Mouse (Mus musculus): Measurements from ENCODE around the gene Crybg1. TPM values are rescaled to one million over a fixed set of nuclear protein-coding genes. Genes with fewer than 3 reads are reported as not detected.
"Not testable (repeated sequence)": the region's sequence is repeated elsewhere in the genome, so short reads cannot be mapped to it uniquely, and the experiment has no call there.

Crybg1 gene
- polyA plus RNA-seq, 1 experiment from 2014 or later = 0.95 TPM

DNA sequence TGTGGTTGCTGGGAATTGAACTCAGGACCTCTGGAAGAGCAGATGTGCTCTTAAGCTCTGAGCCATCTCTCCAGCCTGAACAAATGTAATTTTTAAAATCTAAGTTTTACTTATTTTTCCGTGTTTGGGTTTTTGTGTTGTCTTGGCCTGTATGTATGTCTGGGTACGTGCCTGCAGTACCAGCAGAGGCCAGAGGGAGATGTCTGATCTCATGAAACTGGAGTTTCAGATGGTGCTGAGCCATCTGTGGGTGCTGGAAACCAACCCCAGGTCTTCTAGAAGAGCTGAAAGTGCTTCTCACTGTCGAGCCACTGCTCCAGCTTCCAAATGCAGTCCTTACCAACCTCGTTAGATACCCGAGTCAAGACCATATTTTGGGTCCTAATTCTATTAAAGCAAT lies 157.4 kb downstream of the Crybg1 start:
- H3K36me3 ChIP-seq = no peaks in the 10 kb centered on the region
- H3K9me3 ChIP-seq = no peaks in the 10 kb centered on the region
- H3K4me2 ChIP-seq (replicated peaks) = no peak overlapping the region
- no peak for ATAC-seq (ENCODE audit: insufficient number of reproducible peaks, insufficient read depth, low FRiP score, low TSS enrichment)
- no peaks in the 10 kb centered on the region for H3K27me3 ChIP-seq
- no peak overlapping the region for H3K4me3 ChIP-seq
- H3K9ac ChIP-seq = no peak overlapping the region
- WGBS = 85% methylated on average over 5 of the region's 5 CpGs
- no peaks in the 10 kb centered on the region for H3K4me1 ChIP-seq
- H3K27ac ChIP-seq = no peak overlapping the region

DNA sequence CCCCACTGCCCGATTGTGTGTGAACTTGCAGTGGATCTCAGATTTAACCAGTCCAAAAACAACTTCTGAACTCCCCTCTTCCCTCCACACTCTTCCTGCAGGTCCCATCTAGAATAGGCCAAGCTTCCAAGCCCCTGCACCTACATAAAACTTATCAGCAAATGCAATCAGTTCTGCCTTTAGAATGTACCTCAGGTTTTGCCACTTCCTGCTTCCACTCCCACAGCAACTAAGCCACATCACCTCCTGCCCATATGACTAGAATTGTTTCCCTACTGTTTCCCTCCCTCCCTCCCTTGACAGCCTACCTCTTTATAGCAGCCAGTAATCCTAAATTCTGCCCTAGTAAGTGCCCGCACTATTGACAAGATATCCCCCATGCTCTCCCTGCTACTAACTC lies 164.8 kb downstream of the Crybg1 start:
- 96% methylated on average over 2 of the region's 2 CpGs for WGBS
- ATAC-seq (ENCODE audit: insufficient number of reproducible peaks, insufficient read depth, low FRiP score, low TSS enrichment) = no peak
- Histone ChIP-seq H3K9ac (no peak overlapping the region), H3K27ac (no peak overlapping the region), H3K4me1 (no peaks in the 10 kb centered on the region), H3K27me3 (no peaks in the 10 kb centered on the region), H3K9me3 (no peaks in the 10 kb centered on the region), H3K4me2 (replicated peaks) (no peak overlapping the region), H3K36me3 (no peaks in the 10 kb centered on the region), H3K4me3 (no peak overlapping the region)

DNA sequence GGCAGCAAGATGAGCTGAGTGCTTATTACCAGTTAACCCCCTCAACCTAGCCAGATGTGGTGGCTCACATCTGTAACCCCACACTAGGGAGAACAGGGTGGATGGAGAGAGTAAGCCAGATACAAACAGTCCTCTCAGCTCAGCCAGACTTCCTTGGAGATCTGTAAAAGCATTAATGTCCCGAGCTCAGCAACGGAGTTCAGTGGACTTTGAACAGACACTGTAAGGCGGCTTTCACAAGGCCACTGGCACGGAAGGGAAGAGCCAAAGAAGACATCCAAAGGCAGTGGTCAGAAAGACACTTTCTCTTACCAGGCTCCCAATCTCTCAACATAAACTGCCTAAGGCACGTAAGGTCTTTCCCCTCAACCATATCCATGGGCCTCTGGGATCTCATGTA lies 165.4 kb downstream of the Crybg1 start:
- Histone ChIP-seq H3K9me3 (no peaks in the 10 kb centered on the region), H3K4me1 (no peaks in the 10 kb centered on the region), H3K4me3 (no peak overlapping the region), H3K9ac (no peak overlapping the region), H3K36me3 (no peaks in the 10 kb centered on the region), H3K27me3 (no peaks in the 10 kb centered on the region), H3K27ac (no peak overlapping the region), H3K4me2 (replicated peaks) (no peak overlapping the region)
- WGBS = 85% methylated on average over 5 of the region's 5 CpGs
- no peak for ATAC-seq (ENCODE audit: insufficient number of reproducible peaks, insufficient read depth, low FRiP score, low TSS enrichment)

DNA sequence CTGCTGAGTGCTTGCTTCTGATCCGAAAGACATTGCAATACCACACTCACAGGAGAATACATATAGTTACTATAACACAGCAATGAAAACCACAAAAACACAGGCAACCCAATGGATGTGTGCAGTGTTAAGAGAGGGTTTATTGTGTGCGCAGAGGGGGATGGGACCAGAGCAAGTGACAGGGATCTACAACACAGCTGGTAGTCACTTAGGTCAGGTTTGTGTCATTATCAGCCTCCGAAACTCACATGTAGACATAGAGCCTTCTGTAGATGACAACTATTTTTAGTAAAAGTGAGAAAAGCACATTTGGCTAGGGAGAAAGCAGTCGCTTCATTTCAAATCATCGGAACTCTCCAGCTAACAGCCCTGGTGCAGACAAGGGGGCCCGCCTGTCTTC lies 166.2 kb downstream of the Crybg1 start:
- no peaks in the 10 kb centered on the region for H3K4me1 ChIP-seq
- 91% methylated on average over 6 of the region's 6 CpGs for WGBS
- H3K9me3 ChIP-seq = no peaks in the 10 kb centered on the region
- no peaks in the 10 kb centered on the region for H3K27me3 ChIP-seq
- no peaks in the 10 kb centered on the region for H3K36me3 ChIP-seq
- no peak overlapping the region for H3K9ac ChIP-seq
- H3K27ac ChIP-seq = no peak overlapping the region
- H3K4me2 ChIP-seq (replicated peaks) = no peak overlapping the region
- no peak overlapping the region for H3K4me3 ChIP-seq
- no peak for ATAC-seq (ENCODE audit: insufficient number of reproducible peaks, insufficient read depth, low FRiP score, low TSS enrichment)

DNA sequence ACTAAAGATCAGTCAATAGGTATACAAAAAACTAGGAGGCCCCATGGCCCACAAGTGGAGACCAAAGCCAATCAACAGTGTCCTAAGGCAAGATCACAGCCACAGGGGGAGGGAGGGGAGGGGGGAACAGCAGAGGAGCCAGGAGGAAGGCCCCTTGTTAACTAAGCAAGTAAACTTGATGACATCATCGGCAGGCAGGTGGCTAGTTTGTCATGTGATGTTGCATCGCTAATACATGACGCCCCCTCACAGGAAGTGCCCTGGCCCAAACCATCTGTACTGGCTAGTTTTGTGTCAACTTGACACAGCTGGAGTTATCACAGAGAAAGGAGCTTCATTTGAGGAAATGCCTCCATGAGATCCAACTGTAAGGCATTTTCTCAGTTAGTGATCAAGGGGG lies 167.9 kb downstream of the Crybg1 start:
- not testable (repeated sequence) for H3K27me3 ChIP-seq; H3K9ac ChIP-seq; H3K4me3 ChIP-seq; ATAC-seq (ENCODE audit: insufficient number of reproducible peaks, insufficient read depth, low FRiP score, low TSS enrichment); H3K4me1 ChIP-seq; H3K9me3 ChIP-seq; H3K36me3 ChIP-seq; H3K27ac ChIP-seq; H3K4me2 ChIP-seq (replicated peaks)
- WGBS = 77% methylated on average over 3 of the region's 3 CpGs

DNA sequence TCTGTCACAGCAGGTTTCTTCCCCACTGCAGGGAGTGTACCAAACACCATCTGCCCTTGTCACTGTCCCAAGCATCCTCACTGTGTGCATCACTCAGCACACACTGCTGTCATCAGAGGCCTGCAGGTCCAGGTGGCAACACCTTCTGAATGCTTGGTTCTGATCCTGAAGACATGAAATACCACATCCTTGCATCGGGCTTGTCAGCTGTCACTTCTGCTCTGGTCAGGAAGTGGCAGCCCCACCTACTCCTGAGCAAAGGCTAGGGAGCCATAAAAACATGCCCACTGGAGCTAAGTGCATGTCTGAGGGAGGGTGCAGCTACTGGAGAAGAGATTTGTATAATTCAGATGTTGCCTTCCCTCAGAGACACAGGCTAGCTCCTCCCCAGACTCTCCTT lies 168.6 kb downstream of the Crybg1 start:
- no peaks in the 10 kb centered on the region for H3K4me1 ChIP-seq
- WGBS = 80% methylated on average over 1 of the region's 1 CpGs
- H3K9ac ChIP-seq = no peak overlapping the region
- H3K27me3 ChIP-seq = no peaks in the 10 kb centered on the region
- no peaks in the 10 kb centered on the region for H3K9me3 ChIP-seq
- H3K36me3 ChIP-seq = no peaks in the 10 kb centered on the region
- no peak for ATAC-seq (ENCODE audit: insufficient number of reproducible peaks, insufficient read depth, low FRiP score, low TSS enrichment)
- no peak overlapping the region for H3K4me2 ChIP-seq (replicated peaks)
- no peak overlapping the region for H3K27ac ChIP-seq
- H3K4me3 ChIP-seq = no peak overlapping the region

DNA sequence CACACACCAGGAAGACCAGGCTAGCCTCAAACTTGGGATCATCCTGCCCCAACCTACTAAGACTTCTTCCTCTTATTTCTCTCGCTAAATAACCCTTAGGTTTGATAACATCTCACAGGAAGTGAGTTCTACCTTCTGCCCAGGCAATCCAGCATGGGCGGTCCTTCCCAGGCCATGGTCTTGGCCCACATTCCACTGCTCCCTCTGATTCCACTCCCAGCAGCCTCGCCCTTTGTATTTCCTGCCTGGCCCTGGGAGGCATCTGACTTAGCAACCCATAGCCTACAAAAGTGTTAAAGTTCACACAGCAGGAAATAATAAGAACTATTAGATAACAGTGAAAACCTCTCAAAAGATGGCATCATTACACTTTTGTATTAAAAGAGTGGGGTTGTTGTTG lies 171.3 kb downstream of the Crybg1 start:
- H3K9me3 ChIP-seq = no peaks in the 10 kb centered on the region
- 54% methylated on average over 3 of the region's 3 CpGs for WGBS
- H3K4me1 ChIP-seq = no peaks in the 10 kb centered on the region

DNA sequence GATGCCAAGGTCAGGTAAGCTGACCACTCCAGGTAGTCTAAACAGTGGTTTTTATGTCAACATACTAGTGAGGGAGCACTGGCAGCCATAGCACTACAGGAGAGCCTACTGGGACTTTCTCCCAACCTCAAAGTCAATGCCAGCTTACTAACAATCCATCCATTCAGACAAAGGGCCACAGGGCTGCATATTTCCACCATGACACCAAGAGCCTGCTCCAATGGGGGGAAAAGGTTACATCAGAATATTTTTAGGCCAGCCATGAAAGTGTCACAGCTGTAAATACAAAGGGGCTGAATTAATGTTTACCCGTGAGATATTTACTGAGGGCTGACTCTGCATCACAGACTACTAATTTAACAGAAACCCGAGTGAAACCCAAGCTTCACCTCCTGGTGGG lies 175.4 kb downstream of the Crybg1 start:
- no peaks in the 10 kb centered on the region for H3K36me3 ChIP-seq
- no peak overlapping the region for H3K4me3 ChIP-seq
- no peaks in the 10 kb centered on the region for H3K27me3 ChIP-seq
- no peak for ATAC-seq (ENCODE audit: insufficient number of reproducible peaks, insufficient read depth, low FRiP score, low TSS enrichment)
- WGBS = 57% methylated on average over 2 of the region's 2 CpGs
- no peak overlapping the region for H3K4me2 ChIP-seq (replicated peaks)
- H3K27ac ChIP-seq = no peak overlapping the region
- no peak overlapping the region for H3K9ac ChIP-seq
- no peaks in the 10 kb centered on the region for H3K4me1 ChIP-seq
- H3K9me3 ChIP-seq = no peaks in the 10 kb centered on the region

More for the DNA sequence above, 171.3 kb downstream of the Crybg1 start:
- no peak for ATAC-seq (ENCODE audit: insufficient number of reproducible peaks, insufficient read depth, low FRiP score, low TSS enrichment)
- Histone ChIP-seq H3K27ac (no peak overlapping the region), H3K9ac (no peak overlapping the region), H3K36me3 (no peaks in the 10 kb centered on the region), H3K4me3 (no peak overlapping the region), H3K27me3 (no peaks in the 10 kb centered on the region), H3K4me2 (replicated peaks) (no peak overlapping the region)

DNA sequence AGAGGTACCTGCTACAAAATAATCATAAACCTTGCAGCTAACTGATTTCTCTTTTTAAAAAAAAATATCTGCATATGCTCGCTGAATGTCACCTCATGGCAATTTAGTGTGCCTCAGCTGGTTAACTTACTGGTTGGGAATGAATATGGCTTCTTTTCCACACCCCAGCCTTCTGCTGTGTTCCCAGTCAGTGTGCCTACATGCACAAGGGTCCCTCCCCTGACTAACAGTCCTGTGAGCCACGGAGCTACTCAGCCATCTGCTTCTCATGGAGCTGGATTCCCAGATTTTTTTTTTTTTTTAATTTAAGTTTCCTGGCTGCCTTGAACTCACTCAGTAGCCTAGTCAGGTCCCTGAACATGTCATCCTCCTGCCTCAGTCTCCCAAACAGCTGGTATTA lies 183.7 kb downstream of the Crybg1 start:
- Histone ChIP-seq H3K9ac (no peak overlapping the region), H3K4me3 (no peak overlapping the region), H3K27ac (no peak overlapping the region), H3K27me3 (no peaks in the 10 kb centered on the region), H3K4me1 (no peaks in the 10 kb centered on the region), H3K36me3 (no peaks in the 10 kb centered on the region), H3K4me2 (replicated peaks) (no peak overlapping the region), H3K9me3 (no peaks in the 10 kb centered on the region)
- 51% methylated on average over 2 of the region's 2 CpGs for WGBS
- no peak for ATAC-seq (ENCODE audit: insufficient number of reproducible peaks, insufficient read depth, low FRiP score, low TSS enrichment)

DNA sequence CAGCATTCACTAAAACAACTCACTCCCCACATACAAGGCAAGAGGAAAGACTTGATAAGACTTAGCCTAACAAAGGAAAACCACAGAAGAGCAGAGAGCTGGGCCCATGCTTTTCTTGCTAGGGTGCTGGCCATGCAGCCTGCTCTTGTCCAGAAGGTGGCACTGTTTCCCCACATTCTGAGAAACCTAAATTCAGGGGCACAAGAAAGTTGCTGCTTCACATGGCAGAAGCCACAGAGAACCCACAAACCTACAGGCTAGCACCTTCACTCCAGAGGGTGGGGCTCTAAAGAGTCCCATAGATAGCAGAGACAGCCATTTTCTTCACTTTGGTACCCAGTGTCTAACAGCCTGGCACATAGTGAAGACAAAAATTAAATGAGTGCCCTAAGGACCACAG lies 194.7 kb downstream of the Crybg1 start:
- Histone ChIP-seq H3K36me3 (no peaks in the 10 kb centered on the region), H3K9me3 (no peaks in the 10 kb centered on the region), H3K27me3 (no peaks in the 10 kb centered on the region), H3K4me1 (no peaks in the 10 kb centered on the region), H3K4me3 (no peak overlapping the region), H3K4me2 (replicated peaks) (no peak overlapping the region), H3K9ac (no peak overlapping the region), H3K27ac (no peak overlapping the region)
- no peak; the same call in 1 of the 2 replicates for ATAC-seq (ENCODE audit: insufficient number of reproducible peaks, insufficient read depth, low FRiP score, low TSS enrichment)

DNA sequence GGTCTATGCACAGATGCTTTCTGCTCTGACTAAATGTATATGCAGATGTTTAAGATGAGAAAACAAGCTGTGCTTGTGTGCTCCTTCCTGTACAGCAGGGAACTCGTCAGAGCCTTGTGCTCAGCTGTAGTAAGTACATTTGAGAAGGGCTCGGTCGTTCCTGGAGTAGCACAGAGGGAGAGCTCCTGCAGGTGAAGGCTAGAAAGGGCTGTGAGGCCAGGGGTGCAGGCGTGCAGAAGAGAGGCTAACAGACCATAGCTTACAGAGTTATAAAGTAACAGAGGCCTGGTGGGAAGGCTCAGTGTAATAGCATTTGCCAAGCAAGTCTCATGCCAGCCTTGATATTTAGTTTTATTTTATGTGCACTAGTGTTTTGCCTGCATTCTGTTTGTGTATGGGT lies 203.2 kb downstream of the Crybg1 start:
- Histone ChIP-seq H3K4me2 (replicated peaks) (no peak overlapping the region), H3K4me3 (no peak overlapping the region), H3K36me3 (no peaks in the 10 kb centered on the region; the same call in 1 of the 2 replicates), H3K4me1 (no peaks in the 10 kb centered on the region), H3K9ac (no peak overlapping the region), H3K9me3 (no peaks in the 10 kb centered on the region), H3K27me3 (no peaks in the 10 kb centered on the region), H3K27ac (no peak overlapping the region)
- ATAC-seq (ENCODE audit: insufficient number of reproducible peaks, insufficient read depth, low FRiP score, low TSS enrichment) = no peak
- 77% methylated on average over 4 of the region's 4 CpGs for WGBS

DNA sequence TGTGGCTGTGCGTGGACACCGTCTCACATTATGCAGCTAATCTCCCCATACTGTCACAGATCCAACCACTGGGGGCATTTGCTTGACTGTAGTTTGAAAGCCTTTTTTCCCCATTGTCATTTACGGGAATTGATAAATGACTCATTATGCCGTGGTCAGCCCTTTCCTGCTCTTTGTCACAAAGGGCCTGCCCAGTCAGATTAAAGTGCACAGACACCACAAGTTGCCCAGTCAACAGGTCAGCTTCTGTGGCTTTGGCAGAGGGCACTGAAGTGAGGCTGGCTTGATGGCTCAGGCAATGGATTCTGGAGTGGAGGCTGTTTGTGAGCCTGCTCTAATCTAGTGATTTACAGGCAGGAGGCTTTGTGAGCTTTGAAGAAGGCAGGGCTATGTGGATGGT lies 204.9 kb downstream of the Crybg1 start:
- WGBS = 77% methylated on average over 4 of the region's 4 CpGs
- no peak overlapping the region for H3K4me2 ChIP-seq (replicated peaks)

DNA sequence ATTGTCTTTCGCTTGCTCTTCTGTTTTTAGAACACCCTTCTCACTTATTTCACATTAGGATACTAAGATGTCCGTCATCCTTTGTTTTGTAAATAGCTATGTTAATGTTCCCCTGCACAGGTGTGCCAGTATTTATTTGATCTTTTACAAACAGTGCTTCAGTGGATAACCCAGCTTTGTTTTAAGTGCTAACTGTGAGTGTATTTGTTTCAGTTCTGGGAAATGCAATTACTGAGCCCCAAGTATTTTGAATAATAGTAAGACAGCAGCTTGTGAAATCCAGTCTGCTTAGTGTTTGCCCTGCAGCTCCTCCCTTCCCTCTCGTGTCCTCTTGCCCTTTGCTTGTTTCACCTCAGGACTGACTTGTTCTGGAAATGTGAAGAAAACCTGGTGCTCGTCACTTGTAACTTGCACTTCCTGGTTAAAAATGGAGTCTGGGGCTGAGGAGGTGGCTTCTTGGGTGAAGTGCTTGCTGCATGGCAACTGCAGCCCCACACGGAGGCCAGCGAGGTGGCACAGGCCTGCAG lies 209.5 kb downstream of the Crybg1 start:
- no peak for ATAC-seq (ENCODE audit: insufficient number of reproducible peaks, insufficient read depth, low FRiP score, low TSS enrichment)
- Histone ChIP-seq H3K27me3 (no peaks in the 10 kb centered on the region), H3K9me3 (no peaks in the 10 kb centered on the region), H3K4me2 (replicated peaks) (no peak overlapping the region), H3K4me1 (no peaks in the 10 kb centered on the region), H3K27ac (no peak overlapping the region), H3K4me3 (no peak overlapping the region), H3K9ac (no peak overlapping the region), H3K36me3 (peaks cover 5% of the 10 kb centered on the region; the same call in 1 of the 2 replicates)
- 77% methylated on average over 6 of the region's 6 CpGs for WGBS

More for the DNA sequence above, 204.9 kb downstream of the Crybg1 start:
- Histone ChIP-seq H3K27me3 (no peaks in the 10 kb centered on the region), H3K36me3 (no peaks in the 10 kb centered on the region; the same call in 1 of the 2 replicates), H3K27ac (no peak overlapping the region), H3K4me3 (no peak overlapping the region), H3K9ac (no peak overlapping the region), H3K9me3 (no peaks in the 10 kb centered on the region), H3K4me1 (no peaks in the 10 kb centered on the region)
- no peak for ATAC-seq (ENCODE audit: insufficient number of reproducible peaks, insufficient read depth, low FRiP score, low TSS enrichment)
